Mouse (Mus musculus) neural tube, embryonic 11.5 days (tissue): ENCODE results near the gene Duxf3. TPM values are rescaled to one million over a fixed set of nuclear protein-coding genes. Genes with fewer than 3 reads are reported as not detected.

Experiments
- ATAC-seq: fragments of 200-750 bp; cut with Nextera tagmentation; 2 replicates; pipeline ENCODE4 v1.8.0; 2017; ENCODE audit warnings: moderate number of reproducible peaks, mild to moderate bottlenecking, moderate TSS enrichment, moderate library complexity; ENCODE audit not compliant: insufficient read depth, low FRiP score, low TSS enrichment
- DNase-seq: peaks from one replicate; pipeline ENCODE4 v3.0.0-alpha.2; 2015; ENCODE audit warnings: low spot score
- H3K27ac ChIP-seq: fragments of 300-500 bp; sonication (generic); 2 replicates; pipeline ENCODE4 v1.5.1; 2014; ENCODE audit warnings: low read depth, mild to moderate bottlenecking, low read length
- H3K27me3 ChIP-seq: fragments of 300-500 bp; sonication (generic); 2 replicates; pipeline ENCODE4 v1.6.1; 2014; ENCODE audit warnings: mild to moderate bottlenecking, low read length, mixed read lengths; ENCODE audit not compliant: control insufficient read depth, insufficient read depth
- H3K36me3 ChIP-seq: fragments of 300-500 bp; sonication (generic); 2 replicates; pipeline ENCODE4 v1.6.1; 2014; ENCODE audit warnings: mild to moderate bottlenecking, low read length, moderate library complexity, mixed read lengths; ENCODE audit not compliant: control insufficient read depth, insufficient read depth
- H3K4me1 ChIP-seq: fragments of 300-500 bp; sonication (generic); 2 replicates; pipeline ENCODE4 v1.6.1; 2014; ENCODE audit warnings: low read length, mixed read lengths; ENCODE audit not compliant: control insufficient read depth, insufficient read depth
- H3K4me2 ChIP-seq: fragments of 300-500 bp; sonication (generic); 2 replicates; pipeline ENCODE4 v1.6.1; 2014; ENCODE audit warnings: low read depth, mild to moderate bottlenecking, moderate library complexity
- H3K4me3 ChIP-seq: fragments of 300-500 bp; sonication (generic); 2 replicates; pipeline ENCODE4 v1.5.1; 2014; ENCODE audit warnings: low read depth, low read length
- H3K9ac ChIP-seq: fragments of 300-500 bp; sonication (generic); 2 replicates; pipeline ENCODE4 v1.6.1; 2014; ENCODE audit warnings: mild to moderate bottlenecking, low read length
- H3K9me3 ChIP-seq: fragments of 300-500 bp; sonication (generic); 2 replicates; pipeline ENCODE4 v1.6.1; 2016; ENCODE audit warnings: low read length; ENCODE audit not compliant: control insufficient read depth
- WGBS: fragments of 180-500 bp; shearing (Covaris S2); extraction: QIAGEN DNeasy Blood & Tissue Kit; methylation state at CpG from one replicate; pipeline ENCODE4 v1.1.7; 2014; 5-methylcytosine and 5-hydroxymethylcytosine counted together
- polyA plus RNA-seq: library from polyadenylated mRNA; unstranded; fragments of >200 nt; fragmentation: Nextera tagmentation; extraction: Ambion mirVana; gene quantifications from 2 replicates; pipeline ENCODE4 v1.2.1, GENCODE M21; 2014

The Duxf3 gene
- polyA plus RNA-seq, 1 experiment from 2014 or later, result not detected

- no peak overlapping the region for H3K27ac ChIP-seq
- H3K4me1 ChIP-seq, result no peaks in the 10 kb centered on the region
- no peaks in the 10 kb centered on the region for H3K36me3 ChIP-seq
- no peaks in the 10 kb centered on the region; the same call in 1 of the 2 replicates for H3K9me3 ChIP-seq
- DNase-seq, result no peak
- WGBS, result 78% methylated on average over 5 of the region's 5 CpGs
- H3K9ac ChIP-seq, result no peak overlapping the region
- H3K4me3 ChIP-seq, result no peak overlapping the region
- H3K4me2 ChIP-seq, result no peak overlapping the region
- H3K27me3 ChIP-seq, result no peaks in the 10 kb centered on the region
- ATAC-seq, result no peak
These were observed 17.5 kb downstream of the Duxf3 start for GRCm38 (mm10) chr10:58214934-58215333.

DNA sequence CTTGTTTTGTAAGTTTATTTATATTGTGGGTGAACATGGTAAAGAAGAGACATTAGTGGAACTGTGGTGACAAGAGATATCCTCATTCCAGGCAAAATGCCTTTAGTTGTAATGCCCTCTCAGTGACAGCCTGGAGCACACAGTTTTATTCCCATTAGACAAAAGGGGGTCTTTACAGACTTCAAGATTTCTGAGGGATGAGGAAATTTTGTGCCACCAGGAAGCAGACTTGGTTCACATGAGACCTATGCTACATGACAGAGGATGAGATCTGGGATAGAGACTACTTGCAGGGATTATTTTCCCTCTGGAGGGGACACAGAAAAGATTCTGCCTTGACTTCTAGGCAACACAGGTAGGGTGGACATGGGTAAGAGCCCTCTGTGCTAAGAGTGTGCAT is 18.0 kb downstream of the Duxf3 start:
- Histone ChIP-seq H3K27me3 (no peaks in the 10 kb centered on the region), H3K27ac (no peak overlapping the region), H3K9me3 (no peaks in the 10 kb centered on the region; the same call in 1 of the 2 replicates), H3K4me2 (no peak overlapping the region), H3K9ac (no peak overlapping the region), H3K36me3 (no peaks in the 10 kb centered on the region), H3K4me1 (no peaks in the 10 kb centered on the region), H3K4me3 (no peak overlapping the region)
- ATAC-seq (no peak), DNase-seq (no peak)

- DNase-seq, result no peak
- no peak overlapping the region for H3K4me2 ChIP-seq
- no peak overlapping the region for H3K27ac ChIP-seq
- H3K9me3 ChIP-seq, result no peaks in the 10 kb centered on the region; the same call in 1 of the 2 replicates
- no peaks in the 10 kb centered on the region for H3K4me1 ChIP-seq
- no peaks in the 10 kb centered on the region for H3K27me3 ChIP-seq
- H3K9ac ChIP-seq, result no peak overlapping the region
- H3K4me3 ChIP-seq, result no peak overlapping the region
- ATAC-seq, result no peak
- H3K36me3 ChIP-seq, result no peaks in the 10 kb centered on the region
- WGBS, result 78% methylated on average over 7 of the region's 7 CpGs
These were observed 20.2 kb downstream of the Duxf3 start for GRCm38 (mm10) chr10:58212230-58212629.

- H3K4me3 ChIP-seq, result no peak overlapping the region
- no peak overlapping the region for H3K27ac ChIP-seq
- DNase-seq (no peak), ATAC-seq (no peak)
- no peaks in the 10 kb centered on the region for H3K27me3 ChIP-seq
- 90% methylated on average over 2 of the region's 2 CpGs for WGBS
- no peaks in the 10 kb centered on the region for H3K4me1 ChIP-seq
- H3K36me3 ChIP-seq, result no peaks in the 10 kb centered on the region
- no peak overlapping the region for H3K9ac ChIP-seq
- H3K4me2 ChIP-seq, result no peak overlapping the region
- H3K9me3 ChIP-seq, result no peaks in the 10 kb centered on the region; the same call in 1 of the 2 replicates
These were observed 21.3 kb downstream of the Duxf3 start for GRCm38 (mm10) chr10:58211213-58211612.

DNA sequence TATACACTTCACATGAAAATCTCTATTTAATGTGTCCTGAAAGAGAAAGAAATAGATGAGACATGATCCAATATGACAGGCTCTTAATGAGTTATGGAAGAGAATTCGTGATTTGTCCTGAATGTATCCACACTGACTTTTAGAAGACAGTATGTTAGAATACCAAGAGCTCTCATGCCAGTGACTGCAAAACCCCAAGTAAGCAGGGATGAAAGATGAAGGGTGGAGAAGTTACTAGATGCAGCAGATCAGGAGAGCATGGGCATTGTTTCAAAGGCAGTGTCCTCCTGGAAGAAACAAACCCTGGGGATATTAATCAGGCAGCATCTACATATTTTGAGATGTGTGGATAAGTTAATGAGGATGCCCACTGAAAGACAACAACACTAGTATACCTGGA is 22.0 kb downstream of the Duxf3 start:
- ATAC-seq (no peak), DNase-seq (no peak)
- Histone ChIP-seq H3K4me2 (no peak overlapping the region), H3K9ac (no peak overlapping the region), H3K4me3 (no peak overlapping the region), H3K36me3 (no peaks in the 10 kb centered on the region), H3K27ac (no peak overlapping the region), H3K27me3 (no peaks in the 10 kb centered on the region), H3K4me1 (no peaks in the 10 kb centered on the region), H3K9me3 (no peaks in the 10 kb centered on the region; the same call in 1 of the 2 replicates)
- WGBS, result 68% methylated on average over 1 of the region's 1 CpGs

DNA sequence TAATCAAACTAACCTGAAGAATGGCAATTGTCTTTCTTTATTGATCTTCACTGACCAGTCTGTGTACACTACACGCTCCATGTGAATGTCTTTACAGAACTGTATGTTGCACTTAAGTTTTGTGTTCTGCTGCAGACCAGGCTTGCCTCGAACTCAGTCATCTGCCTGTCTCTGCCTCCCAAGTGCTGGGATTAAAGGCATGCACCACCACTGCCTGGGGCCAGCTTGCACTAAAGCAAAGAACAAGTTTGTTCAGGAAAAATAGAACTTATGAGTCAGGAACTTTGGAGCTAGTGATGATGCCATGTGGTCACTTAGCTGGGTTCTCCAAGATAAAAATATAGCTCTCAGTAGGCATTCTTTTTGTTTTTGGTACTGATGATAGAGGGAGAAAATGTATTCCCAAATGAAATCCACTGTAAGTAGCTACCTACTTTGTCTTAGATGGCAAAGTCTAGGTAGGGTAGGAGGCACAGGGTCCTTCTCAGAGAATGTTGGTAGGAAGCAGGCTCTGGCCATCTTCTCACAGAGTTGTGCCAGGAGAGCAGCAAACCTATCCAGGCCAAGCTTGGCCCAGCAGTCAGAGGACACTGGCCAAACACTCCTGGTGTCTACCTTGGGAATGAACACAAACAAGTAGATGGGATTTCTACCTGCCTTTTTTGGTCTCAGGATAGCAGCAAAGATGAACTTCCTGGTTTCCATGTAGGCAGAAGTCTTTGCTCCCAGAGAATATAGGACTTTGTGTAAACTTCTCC is 22.6 kb downstream of the Duxf3 start:
- DNase-seq (no peak), ATAC-seq (no peak)
- Histone ChIP-seq H3K4me2 (no peak overlapping the region), H3K27me3 (no peaks in the 10 kb centered on the region), H3K9me3 (no peaks in the 10 kb centered on the region; the same call in 1 of the 2 replicates), H3K4me3 (no peak overlapping the region), H3K36me3 (no peaks in the 10 kb centered on the region), H3K4me1 (no peaks in the 10 kb centered on the region), H3K9ac (no peak overlapping the region), H3K27ac (no peak overlapping the region)
- WGBS, result 74% methylated on average over 2 of the region's 2 CpGs

- no peaks in the 10 kb centered on the region for H3K4me1 ChIP-seq
- H3K9me3 ChIP-seq, result no peaks in the 10 kb centered on the region; the same call in 1 of the 2 replicates
- H3K36me3 ChIP-seq, result no peaks in the 10 kb centered on the region
- H3K4me2 ChIP-seq, result no peak overlapping the region
- no peaks in the 10 kb centered on the region for H3K27me3 ChIP-seq
- DNase-seq, result no peak
- H3K4me3 ChIP-seq, result no peak overlapping the region
- no peak overlapping the region for H3K9ac ChIP-seq
- ATAC-seq, result peak; percentile 21; the same call in 1 of the 2 replicates
- 85% methylated on average over 4 of the region's 4 CpGs for WGBS
- H3K27ac ChIP-seq, result no peak overlapping the region
These were observed 25.7 kb downstream of the Duxf3 start for GRCm38 (mm10) chr10:58206639-58207404.

- Histone ChIP-seq H3K4me1 (no peaks in the 10 kb centered on the region), H3K9ac (no peak overlapping the region), H3K4me2 (no peak overlapping the region), H3K27me3 (no peaks in the 10 kb centered on the region), H3K36me3 (no peaks in the 10 kb centered on the region), H3K4me3 (no peak overlapping the region), H3K9me3 (no peaks in the 10 kb centered on the region; the same call in 1 of the 2 replicates), H3K27ac (no peak overlapping the region)
- ATAC-seq (no peak), DNase-seq (no peak)
- 53% methylated on average over 1 of the region's 1 CpGs for WGBS
These were observed 26.5 kb downstream of the Duxf3 start for GRCm38 (mm10) chr10:58205986-58206385.
